Mouse (Mus musculus) stomach, postnatal 0 days (tissue): ENCODE results near the gene Gm44805. TPM values are rescaled to one million over a fixed set of nuclear protein-coding genes. Genes with fewer than 3 reads are reported as not detected.

Source experiments
- ATAC-seq: fragments of 200-750 bp; cut with Nextera tagmentation; 2 replicates; pipeline ENCODE4 v1.8.0; 2017; ENCODE audit not compliant: low FRiP score, low TSS enrichment
- DNase-seq: peaks from one replicate; pipeline ENCODE4 v3.0.0-alpha.2; 2016; ENCODE audit warnings: low spot score
- H3K27ac ChIP-seq: fragments of 300-500 bp; sonication (generic); replicated peaks from 2 replicates; pipeline ENCODE4 v1.5.1; 2014; ENCODE audit warnings: mild to moderate bottlenecking, control low read depth
- H3K27me3 ChIP-seq: fragments of 300-500 bp; sonication (generic); 2 replicates; pipeline ENCODE4 v1.6.1; 2014; ENCODE audit warnings: low read length; ENCODE audit not compliant: control insufficient read depth, insufficient read depth
- H3K36me3 ChIP-seq: fragments of 300-500 bp; sonication (generic); 2 replicates; pipeline ENCODE4 v1.6.1; 2014; ENCODE audit warnings: low read length, mixed read lengths; ENCODE audit not compliant: control insufficient read depth, insufficient read depth
- H3K4me1 ChIP-seq: fragments of 300-500 bp; sonication (generic); replicated peaks from 2 replicates; pipeline ENCODE4 v1.6.1; 2014; ENCODE audit warnings: antibody characterized with exemption; ENCODE audit not compliant: control insufficient read depth, insufficient read depth
- H3K4me2 ChIP-seq: fragments of 300-500 bp; sonication (generic); replicated peaks from 2 replicates; pipeline ENCODE4 v1.6.1; 2014; ENCODE audit warnings: low read depth, mild to moderate bottlenecking, control low read depth, moderate library complexity
- H3K4me3 ChIP-seq: fragments of 300-500 bp; sonication (generic); 2 replicates; pipeline ENCODE4 v1.5.1; 2014; ENCODE audit warnings: low read depth, low read length, control low read depth
- H3K9ac ChIP-seq: fragments of 300-500 bp; sonication (generic); 2 replicates; pipeline ENCODE4 v1.6.1; 2014; ENCODE audit warnings: mild to moderate bottlenecking, low read length, control low read depth, mixed read lengths
- H3K9me3 ChIP-seq: fragments of 300-500 bp; sonication (generic); 2 replicates; pipeline ENCODE4 v1.6.1; 2016; ENCODE audit warnings: low read length; ENCODE audit not compliant: control insufficient read depth
- CTCF ChIP-seq: IDR thresholded peaks from 2 replicates; pipeline ENCODE4 v1.5.1; 2016; ENCODE audit warnings: antibody characterized with exemption, low read depth, mild to moderate bottlenecking, moderate library complexity
- EP300 ChIP-seq: optimal IDR thresholded peaks from 2 replicates; pipeline ENCODE3; 2016; ENCODE audit warnings: antibody characterized with exemption
- WGBS: fragments of 180-500 bp; shearing (Covaris S2); extraction: QIAGEN DNeasy Blood & Tissue Kit; methylation state at CpG from one replicate; pipeline ENCODE4 v1.1.7; 2014; 5-methylcytosine and 5-hydroxymethylcytosine counted together
- polyA plus RNA-seq: library from polyadenylated mRNA; unstranded; fragments of >200 nt; fragmentation: Nextera tagmentation; extraction: Ambion mirVana; gene quantifications from 2 replicates; pipeline ENCODE4 v1.2.1, GENCODE M21; 2015

The Gm44805 gene
- polyA plus RNA-seq, 1 experiment from 2014 or later: not detected

DNA sequence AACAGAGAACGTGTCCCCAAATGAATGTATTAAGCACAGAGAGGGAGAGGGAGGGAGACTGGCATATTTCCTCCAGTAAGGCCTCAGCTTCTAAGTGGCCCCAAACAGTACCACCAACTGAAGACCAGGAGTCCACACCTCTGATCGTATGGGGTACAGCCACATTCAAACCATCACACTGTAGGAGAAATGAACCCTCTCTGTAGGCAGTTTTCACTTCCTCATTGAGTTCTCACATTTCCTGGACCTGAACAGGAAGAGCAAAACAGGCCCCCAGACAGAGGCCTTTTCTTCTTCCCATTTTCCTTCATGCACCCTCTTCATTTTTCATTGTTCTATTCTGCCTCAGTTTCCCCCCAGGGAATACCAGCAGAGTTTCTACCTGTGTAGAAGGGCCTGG lies 13.8 kb downstream of the Gm44805 start:
- DNase-seq: no peak
- Histone ChIP-seq H3K9ac (no peak overlapping the region), H3K9me3 (no peaks in the 10 kb centered on the region), H3K4me1 (peaks cover 6% of the 10 kb centered on the region; the same call in 1 of the 2 replicates), H3K36me3 (no peaks in the 10 kb centered on the region), H3K4me3 (no peak overlapping the region), H3K27ac (no peak overlapping the region), H3K4me2 (no peak overlapping the region), H3K27me3 (no peaks in the 10 kb centered on the region)
- no peak for TF ChIP-seq CTCF
- TF ChIP-seq EP300: no peak
- 87% methylated on average over 2 of the region's 2 CpGs for WGBS
- ATAC-seq: no peak

DNA sequence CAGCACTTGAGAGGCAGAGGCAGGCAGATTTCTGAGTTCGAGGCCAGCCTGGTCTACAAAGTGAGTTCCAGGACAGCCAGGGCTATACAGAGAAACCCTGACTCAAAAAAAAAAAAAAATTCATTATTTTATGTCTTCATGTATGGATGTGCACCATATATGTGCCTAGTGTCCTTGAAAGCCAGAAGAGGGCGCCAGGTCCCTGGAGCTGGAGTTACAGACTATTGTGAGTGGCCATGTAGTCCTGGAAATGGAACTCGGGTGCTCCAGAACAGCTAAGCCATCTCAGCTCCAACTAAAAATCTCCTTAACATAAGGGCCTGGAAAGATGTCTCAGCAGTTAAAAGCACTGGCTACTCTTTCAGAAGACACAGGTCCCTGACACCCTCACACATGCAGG lies 14.5 kb downstream of the Gm44805 start:
- no peaks in the 10 kb centered on the region for H3K36me3 ChIP-seq
- peaks cover 6% of the 10 kb centered on the region; the same call in 1 of the 2 replicates for H3K4me1 ChIP-seq
- no peaks in the 10 kb centered on the region for H3K27me3 ChIP-seq
- TF ChIP-seq EP300 (no peak), CTCF (peak; percentile 53)
- DNase-seq (no peak), ATAC-seq (no peak)
- H3K4me2 ChIP-seq: no peak overlapping the region
- no peak overlapping the region for H3K9ac ChIP-seq
- no peak overlapping the region for H3K4me3 ChIP-seq
- H3K27ac ChIP-seq: no peak overlapping the region
- no peaks in the 10 kb centered on the region for H3K9me3 ChIP-seq
- 66% methylated on average over 3 of the region's 3 CpGs for WGBS

DNA sequence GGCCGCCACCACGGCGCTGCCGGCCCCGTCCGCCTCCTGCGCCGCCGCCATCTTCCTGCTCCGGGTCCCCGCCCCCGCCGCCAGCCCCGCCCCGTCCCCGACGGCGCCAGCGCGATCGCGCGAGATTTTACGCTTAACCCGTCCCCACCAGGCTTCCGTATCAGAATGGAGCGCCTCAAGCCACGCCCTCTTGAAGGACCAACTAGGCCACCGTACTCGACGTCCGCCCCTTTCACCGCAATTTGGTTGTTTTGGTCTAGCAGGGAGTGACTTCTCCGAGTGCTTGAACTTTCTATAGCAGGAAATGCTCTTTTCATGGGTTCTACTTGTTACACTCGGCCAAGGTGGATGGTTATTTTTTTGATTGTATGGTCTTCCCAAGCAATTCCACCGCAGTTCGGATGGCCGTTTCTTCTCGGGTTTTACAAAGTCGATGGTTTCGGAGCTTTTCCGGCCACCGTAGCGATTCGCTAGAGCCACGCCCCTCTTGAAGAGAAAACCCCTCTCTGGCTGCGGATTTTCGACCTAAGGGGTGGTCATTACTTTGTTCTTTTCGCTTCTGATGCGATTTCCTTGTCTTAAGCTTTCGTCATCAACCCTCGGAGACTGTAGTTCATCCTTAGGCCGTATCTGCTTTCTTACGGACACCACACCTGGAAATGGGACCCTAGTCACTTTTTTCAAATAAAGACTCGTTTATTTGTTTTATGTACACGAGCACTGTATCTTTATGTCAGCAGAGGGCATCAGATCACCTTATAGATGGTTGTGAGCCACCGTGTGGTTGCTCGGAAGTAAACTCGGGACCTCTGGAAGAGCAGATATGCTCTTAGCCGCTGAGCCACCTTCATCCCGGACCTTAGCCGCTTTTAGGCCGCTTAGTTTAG lies 16.0 kb downstream of the Gm44805 start, which contains the start of gene Clptm1:
Gene Clptm1, minus strand, starts transcription at position 79 of the 887 bp plus-strand sequence.
- H3K9me3 ChIP-seq: no peaks in the 10 kb centered on the region
- DNase-seq (peak; percentile 97), ATAC-seq (peak; percentile 91)
- H3K27ac ChIP-seq: peak within 1 kb of the TSS; percentile 93
- H3K4me1 ChIP-seq: peaks cover 6% of the 10 kb centered on the region; the same call in 1 of the 2 replicates
- WGBS: under 1% methylated on average over 62 of the region's 63 CpGs
- TF ChIP-seq EP300 (peak; percentile 98), CTCF (peak; percentile 74)
- H3K36me3 ChIP-seq: no peaks in the 10 kb centered on the region
- H3K9ac ChIP-seq: peak within 1 kb of the TSS; percentile 99
- peak within 1 kb of the TSS; percentile 92 for H3K4me2 ChIP-seq
- no peaks in the 10 kb centered on the region for H3K27me3 ChIP-seq
- H3K4me3 ChIP-seq: peak within 1 kb of the TSS; percentile 99

DNA sequence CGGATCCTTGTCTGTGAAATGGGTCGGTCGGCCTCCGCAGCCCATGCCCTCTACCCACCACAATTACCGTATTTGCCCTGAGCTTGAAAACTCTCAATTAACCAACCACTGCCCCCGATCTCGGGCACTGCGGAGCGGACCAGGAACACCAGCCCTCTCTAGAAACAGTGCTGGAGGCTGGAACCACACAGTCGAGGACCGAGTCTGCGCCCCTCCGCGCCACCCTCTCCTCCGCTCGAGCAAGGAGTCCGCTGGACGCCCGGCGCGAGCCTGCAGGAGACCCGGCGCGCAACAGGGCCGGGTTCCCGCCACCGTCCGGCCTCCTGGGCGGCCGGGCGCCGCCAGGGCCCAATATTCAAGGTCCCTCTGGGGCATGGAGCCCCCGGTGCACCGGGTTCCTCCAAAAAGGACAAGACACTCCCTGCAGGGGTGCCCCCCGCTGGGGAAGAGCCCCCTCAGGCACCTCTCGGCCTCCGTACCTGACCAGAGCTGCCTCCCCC lies 16.7 kb downstream of the Gm44805 start:
- Histone ChIP-seq H3K27me3 (no peaks in the 10 kb centered on the region), H3K4me2 (peak overlapping the region; percentile 92), H3K9ac (peak overlapping the region; percentile 99), H3K4me1 (peaks cover 6% of the 10 kb centered on the region; the same call in 1 of the 2 replicates), H3K36me3 (no peaks in the 10 kb centered on the region), H3K27ac (peak overlapping the region; percentile 93), H3K4me3 (peak overlapping the region; percentile 99), H3K9me3 (no peaks in the 10 kb centered on the region)
- ATAC-seq (no peak; the same call in 1 of the 2 replicates), DNase-seq (no peak)
- WGBS: under 1% methylated on average over 36 of the region's 37 CpGs
- TF ChIP-seq CTCF (no peak), EP300 (no peak)

DNA sequence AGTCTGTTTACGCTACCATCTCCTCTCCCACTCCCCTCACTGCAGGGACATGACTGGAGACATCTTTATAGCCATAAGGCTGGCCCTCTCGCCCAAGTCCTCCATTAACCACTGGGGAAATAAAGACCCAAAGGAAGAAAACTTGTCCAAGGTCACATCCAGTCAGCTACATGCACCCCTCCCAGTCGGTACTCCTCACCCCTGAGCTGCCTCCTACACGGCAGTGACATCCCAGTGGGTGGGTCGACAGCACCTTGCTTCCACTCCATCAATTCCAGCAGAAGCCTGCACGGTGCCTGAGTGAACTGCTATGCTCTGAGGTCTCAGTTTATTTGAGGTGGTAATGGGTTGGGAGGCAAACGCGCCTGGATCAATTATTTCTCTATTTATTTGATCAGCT lies 17.3 kb downstream of the Gm44805 start:
- no peak for ATAC-seq
- TF ChIP-seq EP300: no peak
- TF ChIP-seq CTCF: no peak
- Histone ChIP-seq H3K4me1 (peaks cover 6% of the 10 kb centered on the region; the same call in 1 of the 2 replicates), H3K36me3 (no peaks in the 10 kb centered on the region), H3K27me3 (no peaks in the 10 kb centered on the region), H3K4me2 (peak overlapping the region; percentile 92), H3K4me3 (peak overlapping the region; percentile 99), H3K9ac (peak overlapping the region; percentile 99), H3K9me3 (no peaks in the 10 kb centered on the region), H3K27ac (no peak overlapping the region)
- 11% methylated on average over 8 of the region's 8 CpGs for WGBS
- no peak for DNase-seq

DNA sequence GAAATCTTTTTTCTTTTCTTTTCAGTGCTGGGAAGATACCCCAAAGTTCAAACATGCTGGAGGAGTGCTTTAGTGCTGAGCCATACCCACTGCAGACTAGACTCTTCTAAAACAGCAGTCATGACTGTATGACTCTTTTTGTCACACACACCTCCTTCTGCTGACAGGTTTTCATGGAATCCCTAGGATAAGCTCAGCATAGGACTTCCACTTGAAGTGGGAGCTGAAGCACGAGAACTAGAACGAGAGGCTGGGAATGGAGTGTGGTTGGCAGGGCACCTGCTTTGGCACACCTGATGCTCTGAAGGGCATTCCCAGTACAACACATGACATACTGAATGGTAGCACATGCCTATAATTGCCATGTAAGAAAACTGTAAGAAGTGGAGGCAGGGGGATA lies 28.6 kb downstream of the Gm44805 start:
- ATAC-seq: no peak
- Histone ChIP-seq H3K9me3 (no peaks in the 10 kb centered on the region), H3K4me3 (no peak overlapping the region), H3K27me3 (no peaks in the 10 kb centered on the region), H3K4me2 (no peak overlapping the region), H3K9ac (no peak overlapping the region), H3K4me1 (no peaks in the 10 kb centered on the region), H3K36me3 (peaks cover 7% of the 10 kb centered on the region; the same call in 1 of the 2 replicates), H3K27ac (no peak overlapping the region)
- TF ChIP-seq EP300: no peak
- 97% methylated on average over 2 of the region's 2 CpGs for WGBS
- DNase-seq: no peak
